Mouse (Mus musculus) neural tube, embryonic 15.5 days (tissue): ENCODE measurements around the gene Map1a. TPM values are rescaled to one million over a fixed set of nuclear protein-coding genes. Genes with fewer than 3 reads are reported as not detected.

Experiments
- ATAC-seq: fragments of 200-750 bp; cut with Nextera tagmentation; 2 replicates; pipeline ENCODE4 v1.8.0; 2017; ENCODE audit warnings: mild to moderate bottlenecking, moderate TSS enrichment, moderate library complexity; ENCODE audit not compliant: low FRiP score
- H3K27ac ChIP-seq: fragments of 300-500 bp; sonication (generic); replicated peaks from 2 replicates; pipeline ENCODE4 v1.5.1; 2015; ENCODE audit warnings: mild to moderate bottlenecking, inconsistent platforms
- H3K27me3 ChIP-seq: fragments of 300-500 bp; sonication (generic); replicated peaks from 2 replicates; pipeline ENCODE4 v1.6.1; 2015; ENCODE audit warnings: inconsistent platforms
- H3K36me3 ChIP-seq: fragments of 300-500 bp; sonication (generic); 2 replicates; pipeline ENCODE4 v1.6.1; 2015; ENCODE audit warnings: inconsistent platforms
- H3K4me1 ChIP-seq: fragments of 300-500 bp; sonication (generic); 2 replicates; pipeline ENCODE4 v1.6.1; 2015; ENCODE audit warnings: inconsistent platforms
- H3K4me2 ChIP-seq: fragments of 300-500 bp; sonication (generic); 2 replicates; pipeline ENCODE4 v1.6.1; 2015; ENCODE audit warnings: inconsistent platforms, mild to moderate bottlenecking, moderate library complexity
- H3K4me3 ChIP-seq: fragments of 300-500 bp; sonication (generic); replicated peaks from 2 replicates; pipeline ENCODE4 v1.5.1; 2015; ENCODE audit warnings: mild to moderate bottlenecking, inconsistent platforms
- H3K9ac ChIP-seq: fragments of 300-500 bp; sonication (generic); replicated peaks from 2 replicates; pipeline ENCODE4 v1.6.1; 2015; ENCODE audit warnings: mild to moderate bottlenecking, inconsistent platforms
- H3K9me3 ChIP-seq: fragments of 300-500 bp; sonication (generic); replicated peaks from 2 replicates; pipeline ENCODE4 v1.6.1; 2016; ENCODE audit warnings: inconsistent platforms
- WGBS: fragments of 180-500 bp; shearing (Covaris S2); methylation state at CpG from one replicate; pipeline ENCODE4 v1.1.7; 2015; ENCODE audit warnings: mixed read lengths; 5-methylcytosine and 5-hydroxymethylcytosine counted together
- polyA plus RNA-seq: library from polyadenylated mRNA; unstranded; fragments of >200 nt; fragmentation: Nextera tagmentation; extraction: Ambion mirVana; gene quantifications from 2 replicates; pipeline ENCODE4 v1.2.1, GENCODE M21; 2015

Gene Map1a
- polyA plus RNA-seq, 1 experiment from 2014 or later = 38.6 TPM

DNA sequence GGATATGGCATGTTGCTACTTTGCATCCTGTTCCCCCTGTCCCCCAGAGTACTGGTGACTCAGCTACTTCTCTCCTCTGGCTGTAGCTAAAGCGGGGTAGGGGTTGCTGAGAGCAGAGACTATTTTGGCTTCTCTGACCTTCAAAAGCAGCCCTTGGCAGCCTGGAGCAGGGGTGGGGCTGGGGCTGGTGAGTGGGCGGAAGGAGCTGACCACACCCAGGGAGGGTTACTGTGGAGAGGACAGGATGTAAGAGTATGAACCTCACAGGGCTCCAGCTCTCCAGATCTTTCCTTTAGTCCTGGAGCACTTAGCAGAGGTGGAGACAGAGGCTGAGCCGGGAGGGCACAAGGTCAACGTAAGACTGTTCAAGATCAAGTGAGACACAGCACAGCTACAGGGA is 4.8 kb downstream of the Map1a start:
- H3K9me3 ChIP-seq = no peaks in the 10 kb centered on the region
- peaks cover 7% of the 10 kb centered on the region for H3K36me3 ChIP-seq
- peak overlapping the region; percentile 61 for H3K4me3 ChIP-seq
- H3K4me2 ChIP-seq = peak overlapping the region; percentile 89
- no peaks in the 10 kb centered on the region for H3K27me3 ChIP-seq
- peak overlapping the region; percentile 87 for H3K27ac ChIP-seq
- WGBS = 33% methylated on average over 4 of the region's 4 CpGs
- H3K9ac ChIP-seq = peak overlapping the region; percentile 75
- ATAC-seq = no peak
- peaks cover 72% of the 10 kb centered on the region for H3K4me1 ChIP-seq

DNA sequence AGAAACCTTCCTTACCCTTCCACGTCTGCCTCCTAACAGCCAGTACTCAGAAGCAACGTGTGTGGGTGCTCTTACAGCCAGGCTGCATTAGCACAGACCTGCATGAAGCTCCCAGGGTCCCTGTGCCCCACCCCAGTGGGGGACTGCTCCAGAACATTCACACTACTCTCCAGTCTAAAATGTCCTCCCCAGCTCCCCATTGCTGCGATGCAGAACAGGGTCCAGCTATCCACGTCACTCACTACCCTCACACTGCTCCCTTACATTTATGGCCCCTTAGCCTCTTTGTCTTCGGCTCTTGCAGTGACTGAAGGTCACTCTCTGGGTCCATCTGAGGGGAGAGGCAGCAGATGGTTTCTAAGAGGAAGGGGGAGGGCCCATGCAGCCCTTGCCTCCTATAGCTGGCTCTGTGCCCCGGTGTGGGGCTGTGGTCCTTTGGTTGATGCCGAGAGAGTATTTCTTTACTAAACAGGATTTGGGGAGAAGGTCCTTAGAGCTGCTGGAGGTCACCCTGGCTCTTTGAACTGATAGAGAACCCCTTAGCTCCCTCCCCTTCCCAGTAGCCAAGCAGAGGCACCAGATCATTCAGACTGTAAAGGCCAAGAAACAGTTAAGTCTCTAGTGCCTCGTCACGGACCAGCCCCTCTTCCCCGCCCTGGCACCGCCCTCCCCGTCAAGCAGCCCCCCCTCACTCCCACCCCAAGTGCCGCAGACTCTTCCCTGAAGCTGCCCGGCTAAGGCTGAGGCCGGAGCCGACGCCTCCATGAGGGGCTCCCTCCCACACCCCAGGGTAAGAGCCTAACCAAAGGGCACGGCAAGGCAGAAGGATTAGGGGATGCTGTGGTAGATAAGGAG is 5.6 kb downstream of the Map1a start:
- Histone ChIP-seq H3K9ac (peak overlapping the region; percentile 75), H3K27me3 (no peaks in the 10 kb centered on the region), H3K27ac (peak overlapping the region; percentile 87), H3K4me2 (peak overlapping the region; percentile 89), H3K4me1 (peaks cover 68% of the 10 kb centered on the region), H3K4me3 (peak overlapping the region; percentile 61), H3K9me3 (no peaks in the 10 kb centered on the region), H3K36me3 (peaks cover 15% of the 10 kb centered on the region)
- ATAC-seq = peak; percentile 85
- under 1% methylated on average over 18 of the region's 18 CpGs for WGBS

DNA sequence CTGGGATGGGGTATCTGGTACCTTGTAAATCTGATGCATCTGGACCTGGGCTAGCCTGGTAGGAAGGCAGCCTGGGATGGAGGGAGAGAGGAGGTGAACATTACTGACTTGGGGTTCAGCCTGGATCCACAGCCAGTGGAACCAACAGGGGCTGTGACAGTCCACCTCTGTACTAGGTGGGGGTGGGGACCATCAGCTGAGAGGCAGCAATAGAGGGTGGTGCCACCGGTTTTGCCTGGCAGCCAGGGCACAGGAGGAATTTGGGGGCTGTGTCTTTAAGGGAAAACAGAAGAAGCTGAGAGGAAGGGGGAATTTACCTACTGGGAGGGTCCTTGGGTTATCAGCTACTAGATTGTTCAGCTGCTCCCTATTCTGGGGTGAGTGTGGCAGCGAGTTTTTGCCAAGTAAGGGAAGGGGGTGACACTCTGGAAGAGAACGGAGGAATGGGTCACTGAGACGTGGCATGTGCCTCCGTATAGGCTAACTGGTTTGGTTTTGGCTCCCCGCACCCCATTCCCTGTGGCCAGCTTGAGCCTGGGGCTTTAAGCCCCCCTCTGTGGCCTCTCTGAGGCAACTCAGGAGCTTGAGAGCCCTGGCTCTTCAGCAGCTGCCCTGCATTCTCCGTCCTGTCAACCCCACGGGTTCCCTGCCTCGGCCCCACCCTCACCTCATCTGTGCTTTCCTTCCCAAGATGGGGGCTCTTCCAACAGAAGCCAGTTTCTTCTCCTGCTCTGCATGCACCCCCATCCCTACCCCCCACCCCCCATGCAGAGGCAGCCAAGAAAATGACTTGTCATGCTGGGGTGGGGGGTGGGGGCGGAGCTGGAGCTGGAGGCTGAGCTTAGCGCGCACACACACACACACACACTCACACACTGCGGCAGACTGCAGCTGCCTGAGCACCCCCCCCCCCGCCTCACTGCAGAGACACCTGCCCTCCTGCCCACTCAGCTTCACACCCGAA is 6.5 kb downstream of the Map1a start:
- H3K36me3 ChIP-seq = peaks cover 24% of the 10 kb centered on the region
- no peaks in the 10 kb centered on the region for H3K27me3 ChIP-seq
- H3K9ac ChIP-seq = peak overlapping the region; percentile 75
- H3K9me3 ChIP-seq = no peaks in the 10 kb centered on the region
- H3K4me1 ChIP-seq = peaks cover 59% of the 10 kb centered on the region
- ATAC-seq = peak; percentile 56
- H3K4me3 ChIP-seq = peak overlapping the region; percentile 61
- peak overlapping the region; percentile 87 for H3K27ac ChIP-seq
- peak overlapping the region; percentile 89 for H3K4me2 ChIP-seq
- 1% methylated on average over 15 of the region's 15 CpGs for WGBS

DNA sequence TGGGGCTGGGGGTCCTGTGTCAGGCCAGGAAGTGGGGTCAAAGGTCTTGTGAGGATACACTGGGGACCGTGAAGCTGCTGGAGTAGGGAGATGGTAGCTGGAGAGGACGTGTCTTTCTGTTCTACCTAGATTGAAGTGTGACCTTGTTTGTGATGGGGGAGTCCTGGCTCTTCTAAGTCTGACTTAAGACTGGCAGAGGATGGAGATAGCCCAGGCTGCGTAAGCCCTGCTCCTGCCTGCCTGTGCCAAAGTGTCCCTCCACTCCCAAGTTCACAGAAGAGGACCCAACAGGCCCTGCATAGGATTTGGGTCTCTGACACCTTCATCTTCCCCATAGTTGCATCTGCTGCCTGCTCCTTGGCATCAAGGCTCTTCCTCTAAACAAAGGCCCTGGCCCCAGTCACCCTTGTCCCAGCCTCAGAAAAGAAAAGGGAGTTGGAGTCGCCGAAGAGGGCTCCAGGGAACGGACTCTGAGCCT is 7.4 kb downstream of the Map1a start:
- peaks cover 56% of the 10 kb centered on the region for H3K4me1 ChIP-seq
- 9% methylated on average over 6 of the region's 6 CpGs for WGBS
- ATAC-seq = no peak

DNA sequence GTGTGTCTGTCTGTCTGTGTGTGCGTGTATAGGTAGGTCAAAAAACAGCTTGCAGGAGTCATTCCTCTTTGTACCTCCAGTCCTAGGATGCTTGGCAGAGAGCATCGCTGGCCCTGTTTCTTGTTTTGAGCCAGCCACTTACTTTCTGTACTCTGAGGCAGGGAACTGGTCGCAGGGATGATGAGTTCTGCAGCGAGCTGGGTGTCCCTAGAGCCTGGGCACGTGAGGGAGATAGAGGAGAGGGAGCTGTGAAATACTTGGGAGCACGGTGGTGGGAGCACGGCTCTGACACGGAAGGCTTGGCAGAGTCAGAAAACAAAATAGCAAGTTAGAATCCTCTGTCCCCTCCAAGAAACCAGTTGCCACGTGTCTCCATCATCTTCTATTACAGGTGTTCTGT is 8.3 kb downstream of the Map1a start:
- H3K27ac ChIP-seq = no peak overlapping the region
- no peaks in the 10 kb centered on the region for H3K27me3 ChIP-seq
- no peaks in the 10 kb centered on the region for H3K9me3 ChIP-seq
- H3K4me3 ChIP-seq = peak overlapping the region; percentile 61
- peak overlapping the region; percentile 89 for H3K4me2 ChIP-seq
- 6% methylated on average over 9 of the region's 9 CpGs for WGBS
- no peak overlapping the region for H3K9ac ChIP-seq
- peaks cover 42% of the 10 kb centered on the region for H3K36me3 ChIP-seq
- peaks cover 56% of the 10 kb centered on the region for H3K4me1 ChIP-seq
- no peak for ATAC-seq

More for the DNA sequence above, 7.4 kb downstream of the Map1a start:
- Histone ChIP-seq H3K27ac (peak overlapping the region; percentile 87), H3K27me3 (no peaks in the 10 kb centered on the region), H3K9ac (peak overlapping the region; percentile 75), H3K4me3 (peak overlapping the region; percentile 61), H3K4me2 (peak overlapping the region; percentile 89), H3K9me3 (no peaks in the 10 kb centered on the region), H3K36me3 (peaks cover 33% of the 10 kb centered on the region)

DNA sequence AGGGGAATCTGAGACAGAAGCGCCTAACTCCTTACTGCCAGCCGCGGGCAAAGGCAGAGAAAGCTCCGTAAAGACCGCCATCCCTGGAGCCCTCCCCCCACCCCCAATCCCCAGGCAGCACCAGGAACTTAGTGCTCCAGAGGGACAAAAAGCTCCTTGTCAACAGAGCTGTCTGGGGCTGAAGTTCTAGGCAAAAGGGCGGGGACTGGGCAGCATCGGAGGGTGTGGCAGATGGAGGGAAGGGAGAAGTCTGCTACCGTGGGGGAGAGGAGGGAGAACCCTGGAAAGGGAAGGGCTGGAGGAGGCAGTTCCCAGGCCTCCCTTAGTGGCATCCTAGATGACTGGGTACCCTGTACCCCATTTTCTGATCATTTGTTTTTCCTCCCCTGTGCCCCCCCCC is 8.7 kb downstream of the Map1a start:
- ATAC-seq = no peak
- H3K4me2 ChIP-seq = peak overlapping the region; percentile 89
- 6% methylated on average over 8 of the region's 8 CpGs for WGBS
- no peaks in the 10 kb centered on the region for H3K9me3 ChIP-seq
- peaks cover 55% of the 10 kb centered on the region for H3K4me1 ChIP-seq
- no peak overlapping the region for H3K27ac ChIP-seq
- peak overlapping the region; percentile 61 for H3K4me3 ChIP-seq
- H3K9ac ChIP-seq = no peak overlapping the region
- H3K27me3 ChIP-seq = no peaks in the 10 kb centered on the region
- peaks cover 47% of the 10 kb centered on the region for H3K36me3 ChIP-seq

DNA sequence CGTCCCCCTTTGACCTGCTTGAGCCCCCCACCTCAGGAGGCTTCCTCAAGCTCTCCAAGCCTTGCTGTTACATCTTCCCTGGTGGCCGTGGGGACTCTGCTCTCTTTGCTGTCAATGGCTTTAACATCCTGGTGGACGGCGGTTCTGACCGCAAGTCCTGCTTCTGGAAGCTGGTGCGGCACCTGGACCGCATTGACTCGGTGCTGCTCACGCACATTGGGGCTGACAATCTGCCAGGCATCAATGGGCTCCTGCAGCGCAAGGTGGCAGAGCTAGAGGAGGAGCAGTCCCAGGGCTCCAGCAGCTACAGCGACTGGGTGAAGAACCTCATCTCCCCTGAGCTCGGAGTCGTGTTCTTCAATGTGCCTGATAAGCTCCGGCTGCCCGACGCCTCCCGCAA is 10.1 kb downstream of the Map1a start:
- 86% methylated on average over 17 of the region's 17 CpGs for WGBS
- H3K4me1 ChIP-seq = peaks cover 42% of the 10 kb centered on the region
- no peak for ATAC-seq
- peaks cover 60% of the 10 kb centered on the region for H3K36me3 ChIP-seq
- no peak overlapping the region for H3K27ac ChIP-seq
- no peak overlapping the region for H3K4me3 ChIP-seq
- H3K4me2 ChIP-seq = no peak overlapping the region
- no peak overlapping the region for H3K9ac ChIP-seq
- H3K9me3 ChIP-seq = no peaks in the 10 kb centered on the region
- no peaks in the 10 kb centered on the region for H3K27me3 ChIP-seq

DNA sequence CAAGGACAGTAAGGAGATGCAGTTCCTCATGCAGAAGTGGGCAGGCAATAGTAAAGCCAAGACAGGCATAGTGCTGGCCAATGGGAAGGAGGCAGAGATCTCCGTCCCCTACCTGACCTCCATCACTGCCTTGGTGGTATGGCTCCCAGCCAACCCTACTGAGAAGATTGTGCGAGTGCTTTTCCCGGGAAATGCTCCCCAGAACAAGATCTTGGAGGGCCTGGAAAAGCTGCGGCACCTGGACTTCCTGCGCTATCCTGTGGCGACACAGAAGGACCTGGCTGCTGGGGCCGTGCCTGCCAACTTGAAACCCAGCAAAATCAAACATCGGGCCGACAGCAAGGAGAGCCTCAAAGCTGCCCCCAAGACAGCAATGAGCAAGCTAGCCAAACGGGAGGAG is 10.6 kb downstream of the Map1a start:
- peaks cover 66% of the 10 kb centered on the region for H3K36me3 ChIP-seq
- WGBS = 86% methylated on average over 10 of the region's 10 CpGs
- no peak overlapping the region for H3K4me3 ChIP-seq
- H3K27ac ChIP-seq = no peak overlapping the region
- no peak for ATAC-seq
- no peaks in the 10 kb centered on the region for H3K27me3 ChIP-seq
- no peaks in the 10 kb centered on the region for H3K9me3 ChIP-seq
- no peak overlapping the region for H3K4me2 ChIP-seq
- no peak overlapping the region for H3K9ac ChIP-seq
- H3K4me1 ChIP-seq = peaks cover 36% of the 10 kb centered on the region

DNA sequence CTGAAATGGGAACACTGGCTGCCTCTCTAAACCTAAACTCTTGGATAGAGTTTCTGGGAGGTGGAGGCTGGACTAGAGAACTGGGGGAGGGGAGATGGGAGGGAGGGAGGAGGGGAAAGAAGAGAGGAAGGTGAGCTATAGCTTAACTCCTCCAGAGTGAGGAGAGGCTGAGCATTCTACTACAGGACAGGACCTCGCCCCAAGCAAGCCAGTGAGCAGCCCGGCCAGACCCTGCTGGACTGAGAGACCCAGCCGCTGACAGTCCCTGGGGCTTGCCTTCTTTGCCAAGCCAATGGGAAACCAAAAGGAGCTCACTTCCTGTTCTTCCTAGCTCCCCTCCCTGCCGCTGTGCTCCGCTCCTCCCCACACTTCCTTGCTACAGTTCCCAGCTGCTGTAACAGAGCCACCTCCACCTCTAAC is 19.6 kb downstream of the Map1a start:
- no peak overlapping the region for H3K27ac ChIP-seq
- ATAC-seq = no peak

DNA sequence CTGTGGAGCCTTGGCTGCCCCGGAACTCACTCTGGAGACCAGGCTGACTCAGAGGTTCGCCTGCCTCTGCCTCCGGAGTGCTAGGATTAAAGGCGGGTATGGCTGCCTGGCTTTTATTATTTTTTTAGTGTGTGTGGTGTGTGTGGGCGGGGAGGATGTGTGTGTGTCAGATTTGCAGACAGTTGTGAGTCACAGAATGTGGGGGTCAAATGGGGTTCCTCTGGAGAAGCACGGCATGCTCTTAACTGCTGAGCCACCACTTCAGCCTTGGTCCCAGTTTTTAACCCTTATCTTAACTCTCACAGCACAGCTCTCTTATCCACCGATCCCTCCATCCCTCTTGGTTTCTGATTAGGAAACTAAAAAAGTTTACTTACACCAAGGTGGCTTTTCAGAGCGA is 26.9 kb downstream of the Map1a start:
- Histone ChIP-seq H3K27ac (no peak overlapping the region), H3K4me2 (no peak overlapping the region), H3K36me3 (peaks cover 25% of the 10 kb centered on the region), H3K4me3 (no peak overlapping the region), H3K4me1 (no peaks in the 10 kb centered on the region), H3K9ac (no peak overlapping the region), H3K9me3 (no peaks in the 10 kb centered on the region), H3K27me3 (no peaks in the 10 kb centered on the region)
- no peak for ATAC-seq
- 88% methylated on average over 8 of the region's 8 CpGs for WGBS

More for the DNA sequence above, 19.6 kb downstream of the Map1a start:
- WGBS = 44% methylated on average over 5 of the region's 5 CpGs
- no peaks in the 10 kb centered on the region for H3K9me3 ChIP-seq
- no peak overlapping the region for H3K4me3 ChIP-seq
- H3K4me2 ChIP-seq = no peak overlapping the region
- H3K27me3 ChIP-seq = no peaks in the 10 kb centered on the region
- H3K4me1 ChIP-seq = no peaks in the 10 kb centered on the region
- H3K9ac ChIP-seq = no peak overlapping the region
- peaks cover 59% of the 10 kb centered on the region for H3K36me3 ChIP-seq

DNA sequence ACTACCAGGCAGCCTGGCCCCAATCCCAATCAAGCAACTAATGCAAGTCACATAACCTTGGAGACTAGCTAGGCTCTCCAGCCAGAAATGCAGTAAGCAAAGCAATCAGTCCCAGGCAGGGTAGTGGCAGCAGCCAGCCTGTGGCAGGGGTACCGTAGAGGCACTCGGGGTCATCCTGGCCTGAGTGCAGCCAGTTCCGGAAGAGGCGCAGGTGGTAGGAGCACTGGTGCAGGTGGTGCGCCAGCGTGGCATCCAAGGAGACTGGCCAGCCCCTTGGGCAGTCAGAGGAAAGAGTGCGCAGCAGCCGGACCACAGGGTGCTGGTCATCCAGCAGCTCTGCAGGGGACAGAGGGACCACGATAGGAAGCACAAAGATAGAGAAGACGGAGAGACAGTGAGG is 33.6 kb downstream of the Map1a start:
- Histone ChIP-seq H3K9ac (no peak overlapping the region), H3K27ac (no peak overlapping the region), H3K9me3 (no peaks in the 10 kb centered on the region), H3K27me3 (no peaks in the 10 kb centered on the region), H3K4me3 (no peak overlapping the region), H3K4me1 (no peaks in the 10 kb centered on the region), H3K4me2 (no peak overlapping the region), H3K36me3 (peaks cover 42% of the 10 kb centered on the region)
- ATAC-seq = no peak
- WGBS = 92% methylated on average over 10 of the region's 10 CpGs
